Mouse (Mus musculus) stomach, postnatal 0 days (tissue): ENCODE measurements around the gene Bri3.

Experiments
- CTCF ChIP-seq: IDR thresholded peaks from 2 replicates; pipeline ENCODE4 v1.5.1; 2016; ENCODE audit warnings: antibody characterized with exemption, low read depth, mild to moderate bottlenecking, moderate library complexity
- EP300 ChIP-seq: optimal IDR thresholded peaks from 2 replicates; pipeline ENCODE3; 2016; ENCODE audit warnings: antibody characterized with exemption

DNA sequence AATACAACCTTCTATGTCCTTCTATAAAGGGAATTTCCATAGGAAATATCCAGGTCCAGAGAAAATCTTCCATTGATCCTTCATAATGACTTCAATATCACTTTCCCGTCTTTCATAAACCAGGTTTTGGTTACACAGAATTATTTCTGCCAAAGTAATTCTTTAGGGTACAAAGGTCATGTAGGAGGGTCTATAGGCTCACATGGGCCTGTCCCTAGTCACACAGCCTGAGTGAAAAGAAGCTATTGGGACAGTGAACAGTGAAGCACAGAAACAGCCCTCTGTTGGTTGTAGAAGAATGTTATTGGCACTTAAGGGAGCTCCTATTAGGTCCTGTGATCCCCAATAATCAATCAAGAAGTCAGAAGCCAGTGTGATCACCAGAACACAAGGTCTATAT lies 96.8 kb downstream of the Bri3 start:
- TF ChIP-seq CTCF (no peak), EP300 (no peak)
